Mouse (Mus musculus): ENCODE data around the gene Ppp6r1. TPM values are rescaled to one million over a fixed set of nuclear protein-coding genes. Genes with fewer than 3 reads are reported as not detected.

The Ppp6r1 gene
- polyA plus RNA-seq, 1 experiment from 2014 or later: 8.1 TPM

DNA sequence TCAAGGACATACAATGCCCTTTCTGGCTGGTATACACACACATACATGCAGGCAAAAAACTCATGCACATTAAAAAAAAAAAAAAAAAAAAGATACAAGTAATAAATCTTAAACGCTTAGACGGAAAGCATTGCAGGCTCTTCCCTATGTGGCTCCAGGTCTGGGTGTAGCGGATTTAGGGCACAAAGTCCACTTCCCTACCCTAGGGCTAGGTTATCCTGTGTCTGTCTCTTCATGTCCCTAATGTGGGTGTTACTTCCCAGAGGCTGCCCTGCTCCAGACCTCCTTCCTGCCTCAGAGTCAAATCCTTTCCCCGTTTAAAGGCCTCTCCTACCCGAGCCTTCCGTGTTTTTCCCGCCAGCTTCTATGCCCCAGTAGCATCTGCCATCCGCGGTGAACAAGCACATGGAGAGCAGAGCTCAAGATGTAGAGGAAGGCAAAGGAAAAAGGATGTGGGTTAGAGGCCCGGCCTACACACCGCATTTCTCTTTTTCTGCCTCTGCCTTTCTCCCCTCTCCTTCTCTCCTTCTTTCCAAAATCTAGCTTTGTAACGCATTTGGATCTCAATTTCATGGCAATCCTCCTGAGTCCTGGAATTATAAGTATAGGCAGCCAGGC, 15.4 kb upstream of the Ppp6r1 start:
- H3K36me3 ChIP-seq: peaks cover 8% of the 10 kb centered on the region
- peak; percentile 65 for ATAC-seq
- no peak overlapping the region for H3K4me2 ChIP-seq (replicated peaks)
- H3K9me3 ChIP-seq: no peaks in the 10 kb centered on the region
- H3K4me3 ChIP-seq (replicated peaks): no peak overlapping the region
- peaks cover 3% of the 10 kb centered on the region; the same call in 1 of the 2 replicates for H3K4me1 ChIP-seq (replicated peaks)
- no peak overlapping the region for H3K27ac ChIP-seq
- 59% methylated on average over 12 of the region's 12 CpGs for WGBS
- no peaks in the 10 kb centered on the region for H3K27me3 ChIP-seq (replicated peaks)
- no peak overlapping the region for H3K9ac ChIP-seq

DNA sequence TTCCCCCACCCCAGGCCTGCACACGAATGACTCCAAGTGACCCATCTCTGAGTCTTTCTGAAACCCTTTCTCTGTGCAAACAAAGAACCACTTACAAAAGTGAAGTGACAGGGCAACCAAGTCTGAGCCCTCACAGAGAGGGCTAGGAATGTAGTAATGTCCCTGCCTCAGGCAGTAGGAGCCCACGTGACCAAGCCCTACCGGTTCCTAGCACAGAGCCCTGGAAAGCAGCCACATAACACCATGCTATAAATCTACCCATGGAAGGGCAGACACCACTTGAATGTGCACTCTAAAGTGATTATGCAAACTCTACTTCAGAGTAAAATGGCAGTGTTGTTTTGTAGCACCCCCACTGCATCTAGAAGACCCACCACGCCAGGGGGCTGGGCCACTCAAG, 13.1 kb upstream of the Ppp6r1 start:
- no peaks in the 10 kb centered on the region for H3K27me3 ChIP-seq (replicated peaks)
- H3K4me3 ChIP-seq (replicated peaks): no peak overlapping the region
- H3K4me1 ChIP-seq (replicated peaks): peaks cover 3% of the 10 kb centered on the region; the same call in 1 of the 2 replicates
- no peaks in the 10 kb centered on the region for H3K9me3 ChIP-seq
- WGBS: 38% methylated on average over 4 of the region's 4 CpGs
- no peak overlapping the region for H3K4me2 ChIP-seq (replicated peaks)
- peaks cover 8% of the 10 kb centered on the region for H3K36me3 ChIP-seq
- no peak overlapping the region for H3K9ac ChIP-seq
- 0 out of 2 replicates have a peak overlapping the region, but pooled peaks have one; percentile 40 for H3K27ac ChIP-seq
- peak; percentile 52; the same call in 1 of the 2 replicates for ATAC-seq

DNA sequence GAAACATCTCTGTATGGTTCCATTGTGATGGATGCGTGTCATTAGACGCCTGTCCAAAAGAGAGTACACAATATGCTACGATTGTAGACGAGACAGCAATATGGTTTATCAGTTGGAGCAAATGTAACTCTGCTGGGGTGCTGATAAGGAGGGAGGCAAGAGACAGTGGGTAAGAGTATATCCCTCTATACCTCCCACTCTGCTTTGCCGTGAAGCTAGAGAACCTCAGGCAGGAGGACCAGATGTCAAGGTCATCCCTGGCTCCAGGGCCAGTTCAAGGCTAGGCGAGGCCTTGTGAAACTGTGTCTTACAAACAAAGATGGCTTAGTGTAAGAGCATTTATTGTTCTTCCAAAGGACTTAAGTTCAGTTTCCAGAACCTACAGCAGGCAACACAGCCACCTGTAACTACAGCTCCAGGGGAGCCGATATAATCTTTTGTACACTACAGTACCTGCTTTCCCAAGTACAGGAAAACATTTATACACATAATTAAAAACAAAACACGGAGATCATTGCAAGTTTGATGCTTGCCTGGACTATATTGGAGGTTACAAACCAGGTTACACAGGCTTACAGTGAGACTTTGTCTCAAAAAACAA, 11.9 kb upstream of the Ppp6r1 start:
- no peak overlapping the region for H3K9ac ChIP-seq
- H3K4me3 ChIP-seq (replicated peaks): no peak overlapping the region
- peaks cover 3% of the 10 kb centered on the region; the same call in 1 of the 2 replicates for H3K4me1 ChIP-seq (replicated peaks)
- H3K9me3 ChIP-seq: no peaks in the 10 kb centered on the region
- no peaks in the 10 kb centered on the region for H3K27me3 ChIP-seq (replicated peaks)
- H3K27ac ChIP-seq: no peak overlapping the region
- H3K4me2 ChIP-seq (replicated peaks): no peak overlapping the region
- WGBS: 87% methylated on average over 8 of the region's 8 CpGs
- ATAC-seq: peak; percentile 46; the same call in 1 of the 2 replicates
- peaks cover 14% of the 10 kb centered on the region for H3K36me3 ChIP-seq

DNA sequence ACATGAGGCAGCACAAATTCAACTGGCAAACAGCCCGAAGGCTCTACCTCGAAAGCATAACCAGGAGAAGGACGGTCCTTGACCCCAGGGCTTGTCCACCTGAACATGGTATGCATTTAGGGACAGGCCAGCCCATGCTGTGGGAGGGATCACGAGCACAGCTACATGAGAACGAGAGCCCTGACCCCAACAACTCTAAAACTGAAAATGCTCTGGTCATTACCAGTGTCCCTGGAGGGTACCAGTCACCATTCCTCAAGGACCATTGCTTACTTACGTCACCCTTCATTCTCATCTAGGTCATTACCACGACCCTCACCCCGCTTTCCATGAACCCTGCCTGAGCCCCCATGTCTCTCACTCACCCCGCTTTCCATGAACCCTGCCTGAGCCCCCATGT, 10.3 kb upstream of the Ppp6r1 start:
- peaks cover 14% of the 10 kb centered on the region for H3K36me3 ChIP-seq
- no peak for ATAC-seq
- no peak overlapping the region for H3K27ac ChIP-seq
- no peak overlapping the region for H3K4me3 ChIP-seq (replicated peaks)
- no peaks in the 10 kb centered on the region for H3K9me3 ChIP-seq
- WGBS: 95% methylated on average over 9 of the region's 9 CpGs
- H3K4me2 ChIP-seq (replicated peaks): no peak overlapping the region
- no peaks in the 10 kb centered on the region for H3K27me3 ChIP-seq (replicated peaks)
- no peak overlapping the region for H3K9ac ChIP-seq
- peaks cover 1% of the 10 kb centered on the region; the same call in 1 of the 2 replicates for H3K4me1 ChIP-seq (replicated peaks)

DNA sequence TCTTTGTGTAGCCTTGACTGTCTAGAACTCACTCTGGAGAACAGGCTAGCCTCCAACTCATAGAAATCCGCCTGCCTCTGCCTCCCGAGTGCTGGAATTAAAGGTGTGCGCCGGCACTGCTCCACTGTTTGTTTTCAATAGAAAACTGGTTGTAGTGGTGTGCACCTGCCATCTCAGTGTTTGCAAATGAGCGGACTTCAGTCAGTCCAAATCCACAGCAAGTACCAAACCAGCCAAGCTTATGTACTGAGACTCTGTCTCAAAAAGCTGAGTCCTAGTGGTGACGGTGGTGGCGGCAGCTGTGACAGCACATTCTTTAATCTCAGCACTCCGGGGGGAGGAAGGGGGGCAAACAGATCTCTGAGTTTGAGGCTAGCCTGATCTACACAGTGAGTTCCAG, 9.7 kb upstream of the Ppp6r1 start:
- Histone ChIP-seq H3K36me3 (peaks cover 15% of the 10 kb centered on the region), H3K9ac (no peak overlapping the region), H3K27me3 (replicated peaks) (no peaks in the 10 kb centered on the region), H3K4me2 (replicated peaks) (no peak overlapping the region), H3K4me1 (replicated peaks) (no peaks in the 10 kb centered on the region), H3K4me3 (replicated peaks) (no peak overlapping the region), H3K9me3 (no peaks in the 10 kb centered on the region), H3K27ac (no peak overlapping the region)
- 96% methylated on average over 8 of the region's 8 CpGs for WGBS
- ATAC-seq: no peak

DNA sequence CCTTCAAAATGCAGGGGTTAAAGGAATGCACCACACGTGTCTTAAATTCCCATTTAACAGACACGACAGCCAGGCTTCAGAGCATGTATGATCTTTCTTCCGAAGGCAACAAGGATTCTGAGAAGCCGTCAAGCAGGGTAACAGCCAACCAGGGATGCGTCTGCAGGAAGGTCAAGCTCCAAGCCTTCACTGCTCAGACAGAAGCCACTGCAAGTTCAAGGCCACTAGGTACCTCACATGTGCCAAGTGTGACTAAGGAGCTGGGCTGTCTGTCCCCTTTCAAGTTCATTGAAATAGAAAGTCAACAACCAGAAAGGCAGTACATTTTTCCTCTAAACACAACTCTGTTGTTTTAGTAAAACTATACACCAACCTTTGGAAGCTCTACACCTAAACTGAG, 8.1 kb upstream of the Ppp6r1 start:
- H3K4me2 ChIP-seq (replicated peaks): no peak overlapping the region
- H3K9me3 ChIP-seq: no peaks in the 10 kb centered on the region
- WGBS: 91% methylated on average over 5 of the region's 5 CpGs
- H3K27ac ChIP-seq: no peak overlapping the region
- no peaks in the 10 kb centered on the region for H3K4me1 ChIP-seq (replicated peaks)
- H3K27me3 ChIP-seq (replicated peaks): no peaks in the 10 kb centered on the region
- no peak overlapping the region for H3K9ac ChIP-seq
- peaks cover 19% of the 10 kb centered on the region for H3K36me3 ChIP-seq
- no peak for ATAC-seq
- H3K4me3 ChIP-seq (replicated peaks): no peak overlapping the region

DNA sequence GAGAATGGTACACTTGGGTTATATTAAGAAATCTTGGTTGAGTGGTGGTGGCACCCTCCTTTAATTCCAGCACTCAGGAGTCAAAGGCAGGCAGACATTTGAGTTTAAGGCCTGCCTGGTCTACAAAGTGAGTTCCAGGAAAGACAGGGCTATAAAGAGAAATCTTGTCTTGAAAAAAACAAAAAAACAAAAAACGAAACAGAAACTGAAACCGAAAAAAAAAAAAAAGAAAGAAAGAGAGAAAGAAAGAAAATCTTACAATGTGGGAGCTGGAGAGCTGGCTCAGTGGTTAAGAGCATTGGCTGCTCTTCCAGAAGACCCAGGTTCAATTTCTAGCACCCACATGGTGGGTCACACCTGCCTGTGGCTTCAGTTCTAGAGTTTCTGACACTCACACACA, 4.9 kb upstream of the Ppp6r1 start:
- Histone ChIP-seq H3K27ac (no peak overlapping the region), H3K27me3 (replicated peaks) (no peaks in the 10 kb centered on the region), H3K9ac (no peak overlapping the region), H3K4me2 (replicated peaks) (no peak overlapping the region), H3K9me3 (no peaks in the 10 kb centered on the region), H3K4me3 (replicated peaks) (no peak overlapping the region), H3K4me1 (replicated peaks) (0 out of 2 replicates have a peak, but pooled peaks cover 3% of the 10 kb centered on the region), H3K36me3 (peaks cover 15% of the 10 kb centered on the region; the same call in 1 of the 2 replicates)
- 87% methylated on average over 2 of the region's 2 CpGs for WGBS
- ATAC-seq: no peak

DNA sequence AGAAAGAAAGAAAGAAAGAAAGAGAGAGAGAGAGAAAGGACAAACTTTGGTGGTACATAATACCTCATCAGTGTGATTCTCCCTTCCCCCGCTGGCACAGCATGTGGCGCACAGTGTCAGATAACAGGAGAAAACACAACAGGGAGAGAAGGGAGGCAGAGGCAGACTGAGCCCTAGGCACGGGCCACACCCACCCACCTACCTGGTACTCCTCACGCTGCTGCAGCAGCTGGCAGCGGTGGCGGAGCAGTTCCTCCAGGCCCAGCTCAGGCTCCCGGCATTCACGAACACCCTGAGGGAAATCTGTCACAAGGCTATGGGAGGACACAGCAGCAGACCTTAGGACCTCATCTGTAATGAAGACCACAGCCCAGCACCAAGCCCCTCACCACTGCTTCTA, 4.4 kb upstream of the Ppp6r1 start:
- Histone ChIP-seq H3K9ac (no peak overlapping the region), H3K9me3 (no peaks in the 10 kb centered on the region), H3K4me2 (replicated peaks) (no peak overlapping the region), H3K27ac (no peak overlapping the region), H3K27me3 (replicated peaks) (no peaks in the 10 kb centered on the region), H3K4me3 (replicated peaks) (no peak overlapping the region), H3K36me3 (peaks cover 15% of the 10 kb centered on the region; the same call in 1 of the 2 replicates), H3K4me1 (replicated peaks) (peaks cover 3% of the 10 kb centered on the region; the same call in 1 of the 2 replicates)
- 76% methylated on average over 8 of the region's 8 CpGs for WGBS
- no peak for ATAC-seq

DNA sequence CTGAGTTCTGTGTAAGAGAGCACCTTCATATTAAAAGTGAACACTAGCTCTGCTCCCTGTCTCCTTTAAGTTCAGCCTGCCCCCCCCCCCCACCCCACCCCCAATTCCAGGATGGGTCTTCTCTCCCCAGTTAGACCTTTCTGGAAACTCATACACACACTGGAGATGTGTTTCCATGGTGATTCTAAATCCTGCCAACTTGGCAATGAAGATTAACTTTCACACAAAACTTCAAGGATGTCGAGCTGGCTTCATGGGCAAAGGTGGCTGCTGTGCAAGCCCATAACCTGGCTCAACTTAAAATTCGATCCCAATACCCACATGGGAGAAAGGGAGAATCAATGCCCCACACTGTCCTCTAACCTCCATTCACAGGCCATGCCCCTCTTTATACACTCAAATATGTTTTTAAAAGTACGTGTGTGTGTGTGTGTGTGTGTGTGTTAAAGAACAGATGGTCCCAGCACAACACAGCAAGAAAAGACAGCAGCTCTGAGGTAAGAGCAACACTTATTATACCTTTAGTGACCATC, 1.2 kb upstream of the Ppp6r1 start:
- 0 out of 2 replicates have a peak overlapping the region, but pooled peaks have one; percentile 57 for H3K9ac ChIP-seq
- 59% methylated on average over 3 of the region's 3 CpGs for WGBS

DNA sequence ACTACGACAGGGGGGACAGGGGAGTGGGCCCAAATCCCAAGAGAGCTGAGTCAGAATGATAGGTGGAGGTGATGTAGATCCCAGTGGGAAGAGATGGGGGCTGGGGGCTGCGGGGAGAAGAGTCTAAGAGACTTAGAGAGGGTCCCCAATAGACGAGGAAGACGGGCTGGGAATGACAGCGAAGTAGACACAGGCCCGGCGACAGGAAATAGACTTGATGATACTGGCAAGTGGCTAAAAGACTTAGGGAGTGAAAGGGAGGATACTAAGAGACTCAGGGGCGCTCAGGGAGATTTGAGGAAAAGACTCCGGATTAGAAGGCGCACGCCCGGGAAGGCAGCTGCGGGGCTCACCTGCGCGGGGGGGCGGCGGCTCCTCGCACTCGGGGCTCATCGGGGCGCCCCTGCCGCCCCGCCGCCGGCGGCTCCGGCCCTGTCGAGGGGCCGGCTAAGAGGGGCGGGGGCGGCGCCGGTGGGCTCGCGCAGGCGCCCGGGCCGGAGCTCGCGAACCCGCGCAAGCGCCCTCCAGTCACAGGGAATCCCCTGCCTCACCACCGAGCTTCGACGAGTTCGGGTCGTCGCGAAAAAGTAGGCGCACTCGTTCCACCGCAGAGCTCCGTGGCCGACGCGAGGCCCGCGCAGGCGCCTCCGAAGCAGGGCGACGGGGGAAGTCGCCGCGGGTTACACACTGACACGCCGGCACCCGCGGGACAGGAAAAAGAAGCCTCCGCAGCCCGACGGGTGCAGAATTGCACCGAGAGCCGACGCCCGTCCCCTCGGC, 501 bp downstream of the Ppp6r1 start:
- under 1% methylated on average over 76 of the region's 78 CpGs for WGBS
- peak overlapping the region; percentile 94 for H3K27ac ChIP-seq
- ATAC-seq: peak; percentile 71

More for the DNA sequence above, 1.2 kb upstream of the Ppp6r1 start:
- no peaks in the 10 kb centered on the region for H3K27me3 ChIP-seq (replicated peaks)
- no peak overlapping the region for H3K27ac ChIP-seq
- peak overlapping the region; percentile 86; the same call in 1 of the 2 replicates for H3K4me3 ChIP-seq (replicated peaks)
- H3K4me1 ChIP-seq (replicated peaks): peaks cover 28% of the 10 kb centered on the region
- ATAC-seq: no peak
- H3K9me3 ChIP-seq: no peaks in the 10 kb centered on the region
- H3K36me3 ChIP-seq: peaks cover 5% of the 10 kb centered on the region; the same call in 1 of the 2 replicates
- peak overlapping the region; percentile 86 for H3K4me2 ChIP-seq (replicated peaks)

DNA sequence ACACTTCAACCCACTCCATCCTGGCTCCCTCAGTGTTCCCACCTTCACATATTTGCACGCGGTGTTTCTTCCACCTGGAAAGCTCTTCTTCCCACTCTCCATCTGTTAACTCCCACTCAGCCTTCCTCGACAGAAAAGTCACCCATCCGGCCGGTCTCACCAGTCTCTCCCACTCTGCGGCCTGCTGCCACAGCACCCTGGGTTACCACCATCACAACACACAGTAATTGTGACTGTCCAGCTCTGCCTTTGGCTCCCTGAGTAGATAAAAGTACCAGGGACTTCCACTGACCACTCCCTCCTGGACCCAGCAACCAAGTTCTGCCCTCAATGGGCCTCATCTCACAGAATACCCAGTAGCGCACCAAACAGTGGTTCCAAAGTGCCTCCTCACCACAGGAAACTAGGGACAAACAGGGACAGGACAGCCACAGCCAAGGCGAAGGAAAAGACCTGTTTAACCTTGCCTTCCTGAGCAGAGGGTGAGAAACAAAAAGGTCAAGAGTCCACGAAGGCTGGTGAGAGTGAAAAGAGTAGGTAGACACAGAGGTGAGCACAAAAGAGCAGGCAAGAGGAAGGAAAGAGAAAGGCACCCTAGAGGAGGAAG, 1.2 kb downstream of the Ppp6r1 start:
- H3K4me3 ChIP-seq (replicated peaks): peak overlapping the region; percentile 86
- H3K36me3 ChIP-seq: 0 out of 2 replicates have a peak, but pooled peaks cover 3% of the 10 kb centered on the region
- peak overlapping the region; percentile 94 for H3K27ac ChIP-seq
- peak overlapping the region; percentile 86 for H3K4me2 ChIP-seq (replicated peaks)
- H3K27me3 ChIP-seq (replicated peaks): no peaks in the 10 kb centered on the region
- H3K9ac ChIP-seq: peak overlapping the region; percentile 94
- peaks cover 37% of the 10 kb centered on the region for H3K4me1 ChIP-seq (replicated peaks)
- H3K9me3 ChIP-seq: no peaks in the 10 kb centered on the region
- 0 out of 2 replicates have a peak, but pooled peaks have one; percentile 0 for ATAC-seq
- 25% methylated on average over 9 of the region's 9 CpGs for WGBS

More for the DNA sequence above, 501 bp downstream of the Ppp6r1 start:
- H3K4me2 ChIP-seq (replicated peaks): peak overlapping the region; percentile 86
- peaks cover 4% of the 10 kb centered on the region; the same call in 1 of the 2 replicates for H3K36me3 ChIP-seq
- H3K4me1 ChIP-seq (replicated peaks): peaks cover 33% of the 10 kb centered on the region
- H3K9ac ChIP-seq: peak overlapping the region; percentile 94
- no peaks in the 10 kb centered on the region for H3K27me3 ChIP-seq (replicated peaks)
- H3K9me3 ChIP-seq: no peaks in the 10 kb centered on the region
- peak overlapping the region; percentile 86 for H3K4me3 ChIP-seq (replicated peaks)

All from intestine, embryonic 15.5 days (tissue).